Mouse (Mus musculus) liver, embryonic 14.5 days (tissue): ENCODE measurements around the gene Mpp3. TPM values are rescaled to one million over a fixed set of nuclear protein-coding genes. Genes with fewer than 3 reads are reported as not detected.

ENCODE experiments used
- ATAC-seq: fragments of 200-750 bp; cut with Nextera tagmentation; 2 replicates; pipeline ENCODE4 v1.8.0; 2017; ENCODE audit warnings: moderate number of reproducible peaks, mild to moderate bottlenecking, moderate library complexity; ENCODE audit not compliant: insufficient read depth
- DNase-seq, 3 experiments: peaks; one replicate each; pipeline ENCODE4 v3.0.0-alpha.2; 2012 to 2013; ENCODE audit warnings: low read depth in 3 of 3, low spot score in 3 of 3
- H3K27ac ChIP-seq: fragments of 300-500 bp; sonication (generic); 2 replicates; pipeline ENCODE4 v1.5.1; 2014; ENCODE audit warnings: moderate library complexity, mild to moderate bottlenecking, control low read depth, inconsistent platforms
- H3K27me3 ChIP-seq: fragments of 300-500 bp; sonication (generic); 2 replicates; pipeline ENCODE4 v1.6.1; 2014; ENCODE audit warnings: mild to moderate bottlenecking, low read length, moderate library complexity; ENCODE audit not compliant: control insufficient read depth, insufficient read depth
- H3K36me3 ChIP-seq: fragments of 300-500 bp; sonication (generic); replicated peaks from 2 replicates; pipeline ENCODE4 v1.6.1; 2014; ENCODE audit warnings: low read depth; ENCODE audit not compliant: control insufficient read depth, insufficient read depth
- H3K4me1 ChIP-seq, 2 experiments: fragments of 200-500 bp in 1 of 2; fragments of 300-500 bp in 1 of 2; sonication (generic) in 1 of 2; replicated peaks; 2 replicates each; pipeline ENCODE4 v1.6.1; 2012 to 2014; ENCODE audit warnings: antibody characterized with exemption in 1 of 2, inconsistent platforms in 1 of 2, low read length in 1 of 2; ENCODE audit not compliant: control insufficient read depth in 2 of 2, insufficient read depth in 2 of 2
- H3K4me2 ChIP-seq: fragments of 300-500 bp; sonication (generic); 2 replicates; pipeline ENCODE4 v1.6.1; 2014; ENCODE audit warnings: low read depth, mild to moderate bottlenecking, control low read depth, moderate library complexity
- H3K4me3 ChIP-seq, 2 experiments: fragments of 200-500 bp in 1 of 2; fragments of 300-500 bp in 1 of 2; sonication (generic) in 1 of 2; 2 replicates each; pipeline ENCODE4 v1.5.1; 2012 to 2014; ENCODE audit warnings: low read depth in 2 of 2, low read length in 2 of 2, mild to moderate bottlenecking in 2 of 2, control low read depth in 1 of 2, inconsistent platforms in 1 of 2, moderate library complexity in 1 of 2; ENCODE audit not compliant: insufficient read depth in 1 of 2
- H3K9ac ChIP-seq: fragments of 300-500 bp; sonication (generic); replicated peaks from 2 replicates; pipeline ENCODE4 v1.6.1; 2014; ENCODE audit warnings: mild to moderate bottlenecking, control low read depth, moderate library complexity
- H3K9me3 ChIP-seq: fragments of 300-500 bp; sonication (generic); 2 replicates; pipeline ENCODE4 v1.6.1; 2016; ENCODE audit warnings: low read length, mixed read lengths; ENCODE audit not compliant: control insufficient read depth
- CTCF ChIP-seq: IDR thresholded peaks from 2 replicates; pipeline ENCODE4 v1.5.1; 2016; ENCODE audit warnings: antibody characterized with exemption, low read depth, control low read depth
- EP300 ChIP-seq: IDR thresholded peaks from 2 replicates; pipeline ENCODE4 v1.6.1; 2016; ENCODE audit warnings: antibody characterized with exemption, low read depth
- whole genome bisulfite sequencing: fragments of 180-500 bp; shearing (Covaris S2); extraction: QIAGEN DNeasy Blood & Tissue Kit; methylation state at CpG from one replicate; pipeline ENCODE4 v1.1.7; 2014; ENCODE audit not compliant: insufficient replicate concordance; 5-methylcytosine and 5-hydroxymethylcytosine counted together
- polyA plus RNA-seq, 2 experiments: library from polyadenylated mRNA; depleted of rRNA in 1 of 2; stranded (reverse) in 1 of 2; unstranded in 1 of 2; fragments of >200 nt; fragmentation: Nextera tagmentation in 1 of 2; extraction: Ambion mirVana in 1 of 2; gene quantifications; 2 replicates each; pipeline versions ENCODE4 v1.2.1 to v1.2.3; 2012 to 2014

Mpp3 gene
- polyA plus RNA-seq, 2 experiments = 0.21 TPM; not detected in 1

DNA sequence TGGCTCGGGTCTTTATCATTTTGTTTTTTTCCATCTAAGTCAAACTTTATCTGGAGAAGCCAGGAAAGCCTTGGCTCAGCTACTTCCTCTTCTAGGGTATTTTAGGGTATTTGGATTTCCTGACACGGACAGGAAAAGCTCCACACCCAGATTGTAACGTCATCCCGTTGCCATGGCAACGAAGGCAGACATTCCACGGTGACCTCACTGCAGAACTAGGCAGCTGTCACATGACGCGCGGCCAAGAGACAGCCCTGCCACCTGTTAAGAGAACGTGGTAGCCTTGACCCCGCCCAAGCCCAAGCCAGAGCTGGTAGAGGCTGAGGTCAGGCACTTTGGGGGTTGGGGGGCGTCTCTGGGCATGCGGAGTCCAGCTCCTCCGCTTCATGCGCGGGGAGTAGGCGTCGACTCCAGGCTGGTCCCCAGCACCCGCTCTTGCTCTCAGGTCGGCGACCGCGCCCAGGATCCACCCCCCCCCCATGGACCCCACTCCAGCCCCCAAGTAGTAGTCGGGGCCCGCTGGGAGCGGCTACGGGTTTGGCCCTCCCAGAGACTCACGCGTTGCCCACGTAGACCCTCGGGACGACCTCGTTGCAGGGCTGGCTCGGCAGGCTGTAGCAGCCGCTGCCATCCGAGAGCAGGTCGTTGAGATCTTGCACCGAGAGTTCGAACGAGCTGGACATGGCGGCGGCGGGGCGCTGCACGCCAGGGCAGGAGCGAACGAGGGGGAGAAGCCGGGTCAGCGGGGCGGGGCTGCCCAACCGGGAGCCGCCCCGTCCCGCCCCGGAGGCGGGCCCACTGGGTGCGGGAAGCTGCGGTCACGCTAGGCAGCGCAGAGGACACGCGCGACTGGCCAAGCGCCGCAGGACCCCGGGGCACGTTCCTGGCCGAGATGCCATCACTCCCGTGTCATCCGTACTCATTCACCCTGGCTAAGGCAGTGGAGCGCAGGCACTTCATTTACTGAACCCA, 43.9 kb downstream of the Mpp3 start, which contains the start of gene Cfap97d1:
Gene Cfap97d1, plus strand, starts transcription at position 226 of the 972 bp plus-strand sequence.
- DNase-seq (peak; percentile 70 to 80 (median 72)), ATAC-seq (peak; percentile 76)
- no peak for TF ChIP-seq CTCF
- 0 out of 2 replicates have a peak, but pooled peaks have one; percentile 7 for TF ChIP-seq EP300
- peaks cover 13% of the 10 kb centered on the region for H3K27me3 ChIP-seq
- peak within 1 kb of the TSS; percentile 83 for H3K4me2 ChIP-seq
- peak within 1 kb of the TSS; percentile 59 to 61 for H3K4me3 ChIP-seq
- under 1% methylated on average over 69 of the region's 71 CpGs for WGBS
- H3K36me3 ChIP-seq = no peaks in the 10 kb centered on the region
- no peaks in the 10 kb centered on the region for H3K9me3 ChIP-seq
- peaks cover 4 to 9% of the 10 kb centered on the region in 2 experiments for H3K4me1 ChIP-seq
- peak within 1 kb of the TSS; percentile 53 for H3K9ac ChIP-seq
- H3K27ac ChIP-seq = no peak within 1 kb of the TSS

DNA sequence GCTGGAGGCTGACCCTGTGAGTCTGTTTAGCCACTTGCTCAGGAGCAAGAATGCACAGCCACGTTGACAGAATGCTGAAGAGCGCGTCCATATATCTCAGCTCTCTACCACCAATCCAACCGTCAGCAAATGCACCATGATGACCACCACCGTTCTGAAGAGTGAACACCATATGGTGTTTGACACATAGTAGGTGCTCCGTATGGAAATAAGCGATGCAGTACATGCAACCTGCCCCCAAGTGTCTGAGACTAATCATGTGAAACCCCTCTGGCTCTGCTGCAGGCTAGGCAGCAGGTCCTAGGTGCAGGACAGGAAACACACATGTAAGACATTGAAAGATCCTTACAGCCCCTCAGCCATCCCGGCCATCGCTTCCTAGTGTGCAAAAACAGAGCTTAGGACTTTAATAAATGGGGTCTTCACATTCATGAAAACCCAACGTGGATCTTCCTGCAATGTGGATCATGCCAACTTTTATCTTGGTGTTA, 44.8 kb downstream of the Mpp3 start:
- ATAC-seq (no peak), DNase-seq (no peak)
- no peaks in the 10 kb centered on the region for H3K36me3 ChIP-seq
- no peak overlapping the region for H3K9ac ChIP-seq
- peak overlapping the region in 1 of 2 experiments; percentile 26; a peak in 1 of 4 replicates for H3K4me3 ChIP-seq
- no peaks in the 10 kb centered on the region for H3K9me3 ChIP-seq
- no peak overlapping the region for H3K27ac ChIP-seq
- peaks cover 4 to 9% of the 10 kb centered on the region in 2 experiments for H3K4me1 ChIP-seq
- TF ChIP-seq EP300 (no peak), CTCF (no peak)
- H3K27me3 ChIP-seq = peaks cover 13% of the 10 kb centered on the region
- 30% methylated on average over 10 of the region's 10 CpGs for WGBS
- peak overlapping the region; percentile 83 for H3K4me2 ChIP-seq

DNA sequence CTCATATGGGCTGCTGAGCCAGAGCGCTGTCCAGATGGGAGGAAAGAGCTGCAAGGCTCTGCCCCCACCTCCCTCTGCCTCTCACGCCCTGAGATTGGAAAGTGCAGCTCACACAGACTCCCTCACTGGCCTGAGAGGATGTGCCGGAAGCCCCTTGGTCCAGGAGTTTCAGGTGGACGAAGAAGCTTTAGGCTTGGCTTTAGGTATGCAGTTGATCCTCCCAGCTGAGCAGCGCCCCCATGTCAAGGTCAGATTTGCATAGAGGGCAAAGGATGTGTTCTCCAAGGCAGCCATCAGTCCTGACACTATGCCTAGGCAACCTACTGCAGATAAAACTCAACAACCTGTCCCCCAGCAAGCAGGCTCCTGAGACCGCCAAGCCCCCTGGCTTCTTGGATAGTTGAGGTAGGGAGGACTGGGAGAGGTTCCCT, 45.3 kb downstream of the Mpp3 start:
- no peak overlapping the region for H3K9ac ChIP-seq
- ATAC-seq = no peak
- 49% methylated on average over 6 of the region's 6 CpGs for WGBS

GRCm38 (mm10) chr11:101981850-101982249, 46.4 kb downstream of the Mpp3 start:
- no peak for TF ChIP-seq CTCF
- no peak for TF ChIP-seq EP300
- Histone ChIP-seq H3K4me3 (no peak overlapping the region), H3K4me2 (no peak overlapping the region), H3K4me1 (peaks cover 4 to 9% of the 10 kb centered on the region in 2 experiments), H3K9me3 (no peaks in the 10 kb centered on the region), H3K36me3 (no peaks in the 10 kb centered on the region), H3K9ac (no peak overlapping the region), H3K27ac (no peak overlapping the region), H3K27me3 (peaks cover 13% of the 10 kb centered on the region)
- DNase-seq = no peak
- ATAC-seq = no peak
- 33% methylated on average over 12 of the region's 12 CpGs for WGBS

More for the DNA sequence above, 45.3 kb downstream of the Mpp3 start:
- Histone ChIP-seq H3K27ac (no peak overlapping the region), H3K4me2 (peak overlapping the region; percentile 83; the same call in 1 of the 2 replicates), H3K9me3 (no peaks in the 10 kb centered on the region), H3K36me3 (no peaks in the 10 kb centered on the region), H3K27me3 (peaks cover 13% of the 10 kb centered on the region), H3K4me1 (peaks cover 4 to 9% of the 10 kb centered on the region in 2 experiments), H3K4me3 (0 out of 4 replicates have a peak overlapping the region, but pooled peaks of 1 of the 2 experiments have one; percentile 26)
- TF ChIP-seq CTCF (no peak), EP300 (no peak)
- DNase-seq = no peak

DNA sequence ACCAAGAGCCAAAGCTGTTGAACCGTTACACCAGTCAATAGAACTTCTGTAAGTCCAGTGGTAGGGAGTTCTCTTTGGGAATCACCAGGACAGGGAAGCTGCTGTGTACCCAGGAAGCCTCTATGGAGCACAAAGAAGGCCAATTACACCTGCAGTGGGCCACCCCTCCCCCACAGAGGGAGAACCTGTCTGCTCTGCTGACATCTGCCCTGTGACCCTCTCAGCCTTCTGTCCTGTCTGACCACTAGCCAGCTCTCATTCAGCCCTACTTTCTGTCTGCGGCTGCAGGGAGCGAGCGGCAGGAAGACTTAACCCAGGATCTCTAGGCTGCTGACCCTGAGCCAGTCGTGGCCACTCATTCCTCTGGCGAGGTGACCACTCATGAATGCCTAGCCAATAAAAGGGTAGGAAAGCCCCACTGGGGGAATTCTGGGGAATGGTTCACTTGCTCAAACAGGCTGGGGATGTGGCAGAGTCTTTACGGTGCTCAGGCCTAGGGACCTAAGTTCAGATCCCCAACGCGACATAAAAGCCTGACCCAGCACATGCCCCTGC, 47.6 kb downstream of the Mpp3 start:
- Histone ChIP-seq H3K9me3 (no peaks in the 10 kb centered on the region), H3K4me2 (no peak overlapping the region), H3K4me3 (no peak overlapping the region), H3K36me3 (no peaks in the 10 kb centered on the region), H3K4me1 (peaks cover 4 to 6% of the 10 kb centered on the region in 2 experiments), H3K27me3 (peaks cover 9% of the 10 kb centered on the region), H3K27ac (no peak overlapping the region), H3K9ac (no peak overlapping the region)
- TF ChIP-seq CTCF (no peak), EP300 (no peak)
- 77% methylated on average over 9 of the region's 9 CpGs for WGBS
- no peak for ATAC-seq
- no peak for DNase-seq
